Mouse (Mus musculus) erythroblast, embryonic 14.5 days (primary cell): ENCODE measurements around the gene Brk1. TPM values are rescaled to one million over a fixed set of nuclear protein-coding genes. Genes with fewer than 3 reads are reported as not detected.

ENCODE experiments used
- H3K27me3 ChIP-seq: 2 replicates; pipeline ENCODE4 v1.6.1; 2012; ENCODE audit warnings: inconsistent platforms; ENCODE audit not compliant: control insufficient read depth
- H3K36me3 ChIP-seq: 2 replicates; pipeline ENCODE4 v1.6.1; 2012; ENCODE audit warnings: mild to moderate bottlenecking, inconsistent platforms; ENCODE audit not compliant: control insufficient read depth
- H3K4me1 ChIP-seq: 2 replicates; pipeline ENCODE4 v1.6.1; 2012; ENCODE audit warnings: inconsistent platforms; ENCODE audit not compliant: control insufficient read depth
- H3K4me3 ChIP-seq: replicated peaks from 2 replicates; pipeline ENCODE3; 2012; ENCODE audit warnings: moderate library complexity, mild to moderate bottlenecking, inconsistent platforms
- H3K9me3 ChIP-seq: 2 replicates; pipeline ENCODE4 v1.6.1; 2012; ENCODE audit warnings: low read length, inconsistent platforms, mixed read lengths; ENCODE audit not compliant: control insufficient read depth
- GATA1 ChIP-seq: IDR thresholded peaks from 2 replicates; pipeline ENCODE4 v1.6.1; 2012; ENCODE audit warnings: low read length, inconsistent platforms, mixed read lengths
- TAL1 ChIP-seq: IDR thresholded peaks from 3 replicates; pipeline ENCODE4 v1.6.1; 2012; ENCODE audit warnings: low read length, inconsistent platforms, mixed read lengths
- polyA plus RNA-seq: library from polyadenylated mRNA; stranded (reverse); fragments of >175 nt; gene quantifications from 2 replicates; pipeline ENCODE4 v1.2.3, GENCODE M21; 2012

Gene Brk1
- polyA plus RNA-seq = 2.1 and 2.6 TPM in 2 replicates

GRCm38 (mm10) chr6:113604432-113605223, at the start of gene Brk1:
TSS of gene Brk1 (plus strand) at chr6:113604772.
- Histone ChIP-seq H3K36me3 (peaks cover 37% of the 10 kb centered on the region), H3K9me3 (no peaks in the 10 kb centered on the region), H3K27me3 (no peaks in the 10 kb centered on the region), H3K4me3 (peak within 1 kb of the TSS; percentile 83), H3K4me1 (peaks cover 37% of the 10 kb centered on the region)
- no peak for TF ChIP-seq GATA1
- no peak for TF ChIP-seq TAL1

GRCm38 (mm10) chr6:113559736-113560135, 44.8 kb upstream of the Brk1 start:
- peaks cover 95% of the 10 kb centered on the region for H3K36me3 ChIP-seq
- no peaks in the 10 kb centered on the region; the same call in 1 of the 2 replicates for H3K4me1 ChIP-seq
- no peak overlapping the region for H3K4me3 ChIP-seq
- H3K9me3 ChIP-seq = no peaks in the 10 kb centered on the region
- H3K27me3 ChIP-seq = no peaks in the 10 kb centered on the region
- no peak for TF ChIP-seq TAL1
- no peak for TF ChIP-seq GATA1

- Histone ChIP-seq H3K36me3 (peaks cover 100% of the 10 kb centered on the region), H3K27me3 (no peaks in the 10 kb centered on the region), H3K4me1 (no peaks in the 10 kb centered on the region), H3K4me3 (no peak overlapping the region), H3K9me3 (no peaks in the 10 kb centered on the region)
- no peak for TF ChIP-seq GATA1
- no peak for TF ChIP-seq TAL1
These were observed 40.0 kb upstream of the Brk1 start for GRCm38 (mm10) chr6:113564557-113564956.

GRCm38 (mm10) chr6:113576044-113576443, 28.5 kb upstream of the Brk1 start:
- no peak for TF ChIP-seq GATA1
- TF ChIP-seq TAL1 = no peak
- Histone ChIP-seq H3K4me1 (no peaks in the 10 kb centered on the region), H3K27me3 (no peaks in the 10 kb centered on the region), H3K4me3 (no peak overlapping the region), H3K36me3 (peaks cover 83% of the 10 kb centered on the region), H3K9me3 (no peaks in the 10 kb centered on the region)

GRCm38 (mm10) chr6:113579306-113579705, 25.3 kb upstream of the Brk1 start:
- Histone ChIP-seq H3K36me3 (peaks cover 84% of the 10 kb centered on the region), H3K4me3 (no peak overlapping the region), H3K4me1 (no peaks in the 10 kb centered on the region), H3K9me3 (no peaks in the 10 kb centered on the region), H3K27me3 (no peaks in the 10 kb centered on the region)
- TF ChIP-seq TAL1 (no peak), GATA1 (no peak)

GRCm38 (mm10) chr6:113583023-113583422, 21.5 kb upstream of the Brk1 start:
- no peak for TF ChIP-seq GATA1
- no peak for TF ChIP-seq TAL1
- Histone ChIP-seq H3K27me3 (no peaks in the 10 kb centered on the region), H3K4me3 (no peak overlapping the region), H3K36me3 (peaks cover 88% of the 10 kb centered on the region), H3K9me3 (no peaks in the 10 kb centered on the region), H3K4me1 (no peaks in the 10 kb centered on the region)

GRCm38 (mm10) chr6:113585065-113585464, 19.5 kb upstream of the Brk1 start:
- peaks cover 93% of the 10 kb centered on the region for H3K36me3 ChIP-seq
- no peaks in the 10 kb centered on the region for H3K9me3 ChIP-seq

GRCm38 (mm10) chr6:113586466-113587183, 17.9 kb upstream of the Brk1 start:
- peaks cover 90% of the 10 kb centered on the region for H3K36me3 ChIP-seq
- no peak overlapping the region for H3K4me3 ChIP-seq
- no peaks in the 10 kb centered on the region for H3K9me3 ChIP-seq
- no peaks in the 10 kb centered on the region for H3K27me3 ChIP-seq
- no peaks in the 10 kb centered on the region for H3K4me1 ChIP-seq
- TF ChIP-seq GATA1 = no peak
- no peak for TF ChIP-seq TAL1

More at GRCm38 (mm10) chr6:113585065-113585464, 19.5 kb upstream of the Brk1 start:
- Histone ChIP-seq H3K4me3 (no peak overlapping the region), H3K4me1 (no peaks in the 10 kb centered on the region), H3K27me3 (no peaks in the 10 kb centered on the region)
- TF ChIP-seq GATA1 = no peak
- TF ChIP-seq TAL1 = no peak

GRCm38 (mm10) chr6:113592637-113593036, 11.9 kb upstream of the Brk1 start:
- H3K27me3 ChIP-seq = no peaks in the 10 kb centered on the region
- no peaks in the 10 kb centered on the region for H3K9me3 ChIP-seq
- H3K4me3 ChIP-seq = no peak overlapping the region
- no peak for TF ChIP-seq TAL1
- TF ChIP-seq GATA1 = no peak
- no peaks in the 10 kb centered on the region for H3K4me1 ChIP-seq
- peaks cover 86% of the 10 kb centered on the region for H3K36me3 ChIP-seq
